Mouse (Mus musculus) lung, adult 2 months (tissue): ENCODE measurements around the gene Dhx8.

Experiments
- CTCF ChIP-seq: fragments of 200-500 bp; IDR thresholded peaks from 2 replicates; pipeline ENCODE4 v1.5.1; 2011; ENCODE audit warnings: mild to moderate bottlenecking, low read length, control low read depth; ENCODE audit not compliant: insufficient read depth
- POLR2A ChIP-seq: fragments of 200-500 bp; IDR thresholded peaks from 2 replicates; pipeline ENCODE4 v1.6.1; 2011; ENCODE audit warnings: low read depth, mild to moderate bottlenecking, control low read depth, low read length, borderline replicate concordance; ENCODE audit errors: extremely low read depth

DNA sequence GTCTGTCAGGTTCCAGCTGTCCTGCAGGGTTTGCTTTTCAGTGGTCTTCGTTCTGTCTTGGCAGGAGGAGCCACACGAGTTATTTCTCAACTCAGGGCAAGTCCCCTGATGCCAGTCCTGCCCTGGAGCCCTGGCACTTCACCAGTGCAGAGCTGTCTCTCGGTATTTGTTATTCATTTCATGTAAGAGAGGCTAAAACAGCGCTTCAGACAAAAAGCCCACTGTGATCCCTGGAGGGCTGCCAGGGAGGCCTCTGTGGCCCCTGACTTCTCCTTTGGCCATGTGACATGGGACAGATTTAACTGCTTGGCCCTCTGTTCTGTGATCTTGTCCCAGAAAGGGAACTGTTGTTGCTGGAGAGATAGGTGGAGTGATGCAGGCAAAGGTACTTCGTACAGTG lies 25.7 kb downstream of the Dhx8 start:
- TF ChIP-seq POLR2A (no peak), CTCF (no peak)
